Mouse (Mus musculus) CH12F3 (cell line): ENCODE measurements around the gene Ssr2.

ENCODE experiments used
- in situ Hi-C: fragments of 300-500 bp; cut with MboI; formaldehyde crosslinking; loops from 2 replicates; pipeline ENCODE4 v1.14.3; 2020; ENCODE audit warnings: low sequenced_read_pairs

Gene Ssr2

DNA sequence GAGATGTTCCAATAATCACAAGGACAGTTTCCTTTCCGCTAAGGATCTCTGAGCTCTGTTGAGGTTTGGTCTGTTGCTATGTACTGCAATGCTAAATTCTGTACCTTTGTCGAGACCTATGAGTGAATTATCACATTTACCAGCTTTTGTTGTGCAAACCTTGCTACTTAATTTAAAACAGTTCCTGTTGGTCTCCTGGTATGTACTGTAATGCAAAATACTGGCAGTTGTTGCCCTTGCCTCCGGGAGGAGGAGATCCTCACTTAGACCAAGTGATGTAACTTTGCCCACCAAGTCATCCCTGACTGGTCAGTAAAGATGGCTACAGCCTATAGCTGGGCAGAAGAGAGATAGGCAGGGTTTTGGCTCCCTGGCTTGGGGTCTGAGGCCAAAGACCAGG is at the start of gene Ssr2:
TSS of gene Ssr2 (plus strand) at position 337 of the 400 bp plus-strand sequence.
- in situ Hi-C loops, result no loop called here

GRCm38 (mm10) chr3:88526157-88527131 is 49.2 kb upstream of the Ssr2 start:
- in situ Hi-C loops, result no loop called here

GRCm38 (mm10) chr3:88527565-88527964 is 48.1 kb upstream of the Ssr2 start:
- in situ Hi-C loops, result no loop called here

DNA sequence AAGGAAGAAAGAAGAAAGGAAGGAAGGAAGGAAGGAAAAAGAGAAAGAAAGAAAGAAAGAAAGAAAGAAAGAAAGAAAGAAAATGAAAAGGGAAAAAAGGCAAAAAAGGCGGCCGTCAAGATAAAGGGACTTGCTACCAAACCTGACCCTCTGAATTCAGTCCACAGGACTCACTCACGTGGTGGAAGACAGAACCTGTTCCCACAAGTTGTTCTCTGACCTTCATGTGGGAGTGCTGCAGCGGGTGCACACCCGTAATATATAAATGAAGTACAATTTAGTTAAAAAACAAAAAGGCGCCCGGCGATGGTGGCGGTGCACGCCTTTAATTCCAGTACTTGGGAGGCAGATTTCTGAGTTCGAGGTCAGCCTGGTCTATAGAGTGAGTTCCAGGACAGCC is 47.0 kb upstream of the Ssr2 start:
- in situ Hi-C loops, result no loop called here

- in situ Hi-C loops, result no loop called here
Measured at GRCm38 (mm10) chr3:88529204-88530000, 46.3 kb upstream of the Ssr2 start.

DNA sequence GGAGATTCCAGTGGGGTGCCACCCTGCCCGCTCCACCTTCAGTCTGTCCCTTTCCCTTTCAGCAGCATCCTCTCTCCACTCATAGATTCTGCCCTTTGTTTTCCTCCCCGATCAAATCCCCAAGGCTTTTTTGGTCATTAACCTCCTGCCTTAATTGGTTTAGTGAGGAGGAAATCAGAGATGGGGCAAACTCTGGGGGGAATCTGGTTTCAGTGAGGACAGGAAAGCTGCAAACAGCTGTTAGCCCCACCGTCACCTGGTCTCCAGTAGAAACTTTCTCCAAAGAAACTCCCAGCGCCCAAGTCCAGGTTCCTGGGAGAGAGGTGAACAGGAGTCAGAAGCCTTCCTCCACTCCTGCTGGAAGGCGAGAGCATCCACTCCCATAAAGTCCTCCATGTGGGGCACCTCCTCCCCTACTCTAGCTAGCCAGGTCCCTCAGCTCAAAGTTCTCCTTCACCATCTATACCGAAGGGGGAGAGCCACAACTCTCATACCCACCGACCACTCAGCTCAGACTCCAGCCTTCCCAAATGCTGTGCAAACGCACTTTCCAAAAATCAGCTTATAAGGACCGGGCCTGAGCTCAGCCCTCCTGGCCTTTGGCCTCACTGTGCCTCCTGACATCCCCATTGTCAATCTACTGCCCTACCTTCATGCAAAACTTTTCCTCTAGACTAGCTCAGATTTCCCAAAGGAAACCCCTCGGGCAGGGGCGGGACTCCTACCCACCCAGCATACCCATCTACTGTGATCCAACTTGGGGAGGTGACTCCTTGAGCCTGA is 45.4 kb upstream of the Ssr2 start:
- in situ Hi-C loops, result no loop called here

- in situ Hi-C loops, result no loop called here
Measured at GRCm38 (mm10) chr3:88531348-88532298, 44.1 kb upstream of the Ssr2 start.

DNA sequence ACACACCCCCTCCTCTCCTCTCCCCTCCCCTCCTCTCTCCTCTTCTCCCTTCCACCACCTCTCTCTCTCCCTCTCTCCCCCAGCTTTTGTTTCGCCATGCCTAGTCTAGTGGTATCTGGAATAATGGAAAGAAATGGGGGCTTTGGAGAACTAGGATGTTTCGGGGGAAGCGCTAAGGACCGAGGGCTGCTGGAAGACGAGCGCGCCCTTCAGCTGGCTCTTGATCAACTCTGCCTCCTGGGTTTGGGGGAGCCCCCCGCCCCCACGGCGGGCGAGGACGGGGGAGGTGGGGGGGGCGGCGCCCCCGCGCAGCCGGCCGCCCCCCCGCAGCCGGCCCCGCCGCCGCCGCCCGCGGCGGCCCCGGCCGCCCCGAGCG is 43.4 kb upstream of the Ssr2 start, which contains the start of gene Mex3a:
TSS of gene Mex3a (plus strand) at position 97 of the 376 bp plus-strand sequence.
- in situ Hi-C loops, result no loop called here

- in situ Hi-C loops, result no loop called here
Measured at GRCm38 (mm10) chr3:88532689-88533511, 42.8 kb upstream of the Ssr2 start.

DNA sequence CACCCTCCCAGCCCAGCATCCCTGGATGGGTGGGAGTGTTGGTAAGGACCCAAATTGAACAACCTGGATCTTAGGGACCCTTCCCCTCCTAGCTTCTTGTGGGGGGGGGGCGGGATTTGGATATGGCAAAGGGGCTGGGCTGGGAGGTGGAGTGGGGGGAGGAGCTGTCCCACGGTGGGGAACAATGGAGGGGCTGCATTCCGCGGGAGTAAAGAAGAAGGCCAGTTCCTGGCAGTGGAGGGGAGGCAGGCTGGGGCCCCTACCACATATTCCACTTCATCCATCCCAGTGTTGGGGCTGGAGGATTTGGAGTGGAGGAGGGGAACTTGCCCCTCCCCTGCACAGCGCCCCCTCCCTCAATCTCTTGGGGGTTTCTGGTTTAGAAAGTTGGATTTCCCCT is 42.0 kb upstream of the Ssr2 start:
- in situ Hi-C loops, result no loop called here

DNA sequence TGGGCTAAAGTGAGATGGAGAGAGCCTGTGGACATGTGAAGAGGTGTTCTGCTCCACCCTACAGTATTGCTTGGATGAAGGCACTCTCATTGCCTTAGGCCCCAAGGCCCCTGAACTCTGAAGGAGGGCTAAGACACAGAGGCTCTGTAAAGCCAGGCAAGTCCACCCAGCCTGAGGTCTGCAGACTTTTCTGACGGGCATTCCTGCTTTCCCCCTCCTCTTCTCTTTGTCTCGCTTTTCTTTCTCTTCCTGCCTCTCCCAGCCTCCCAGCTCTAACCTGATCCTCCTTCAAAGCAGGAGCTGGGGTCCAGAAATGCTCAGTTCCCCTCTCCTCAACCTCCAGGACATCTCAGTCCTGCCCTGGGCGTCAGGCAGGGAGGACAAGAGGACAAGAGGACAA is 40.7 kb upstream of the Ssr2 start:
- in situ Hi-C loops, result no loop called here

- in situ Hi-C loops, result no loop called here
Measured at GRCm38 (mm10) chr3:88535527-88535926, 40.1 kb upstream of the Ssr2 start.

DNA sequence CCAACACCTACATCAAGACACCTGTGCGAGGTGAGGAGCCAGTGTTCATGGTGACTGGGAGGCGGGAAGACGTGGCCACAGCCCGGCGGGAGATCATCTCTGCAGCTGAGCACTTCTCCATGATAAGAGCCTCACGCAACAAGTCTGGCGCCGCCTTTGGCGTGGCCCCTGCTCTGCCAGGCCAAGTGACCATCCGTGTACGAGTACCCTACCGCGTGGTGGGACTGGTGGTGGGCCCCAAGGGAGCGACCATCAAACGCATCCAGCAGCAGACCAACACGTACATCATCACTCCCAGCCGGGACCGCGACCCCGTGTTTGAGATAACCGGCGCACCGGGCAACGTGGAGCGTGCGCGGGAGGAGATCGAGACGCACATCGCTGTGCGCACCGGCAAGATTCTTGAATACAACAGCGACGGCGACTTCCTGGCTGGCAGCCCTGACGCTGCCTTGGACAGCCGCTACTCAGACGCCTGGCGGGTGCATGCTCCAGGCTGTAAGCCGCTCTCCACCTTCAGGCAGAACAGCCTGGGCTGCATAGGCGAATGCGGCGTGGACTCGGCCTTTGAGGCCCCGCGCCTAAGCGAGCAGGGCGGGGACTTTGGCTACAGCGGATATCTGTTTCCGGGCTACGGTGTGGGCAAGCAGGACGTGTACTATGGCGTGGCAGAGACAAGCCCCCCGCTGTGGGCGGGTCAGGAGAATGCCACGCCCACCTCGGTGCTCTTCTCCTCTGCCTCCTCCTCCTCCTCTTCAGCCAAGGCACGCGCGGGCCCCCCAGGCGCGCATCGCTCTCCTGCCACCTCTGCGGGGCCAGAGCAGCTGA is 39.4 kb upstream of the Ssr2 start:
- in situ Hi-C loops, result no loop called here

DNA sequence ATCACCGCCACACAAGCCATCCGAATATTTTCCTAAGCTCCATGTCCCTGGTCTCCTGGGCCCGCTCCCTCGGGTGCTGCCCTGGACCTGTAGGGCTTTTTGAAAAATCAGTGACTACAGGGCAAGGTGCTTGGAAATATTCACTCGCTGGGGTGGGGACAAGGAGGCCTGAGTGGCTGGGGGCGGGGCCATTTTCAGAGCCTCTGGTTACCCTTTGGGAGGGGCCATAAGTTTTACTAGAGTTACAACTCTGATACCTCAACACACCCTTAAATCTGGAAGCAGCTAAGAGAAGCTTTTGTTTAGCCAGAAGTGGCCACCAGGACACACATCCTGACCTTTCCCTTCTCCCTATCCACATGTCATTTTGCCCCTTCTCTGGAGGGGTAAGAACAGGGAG is 38.5 kb upstream of the Ssr2 start:
- in situ Hi-C loops, result no loop called here

DNA sequence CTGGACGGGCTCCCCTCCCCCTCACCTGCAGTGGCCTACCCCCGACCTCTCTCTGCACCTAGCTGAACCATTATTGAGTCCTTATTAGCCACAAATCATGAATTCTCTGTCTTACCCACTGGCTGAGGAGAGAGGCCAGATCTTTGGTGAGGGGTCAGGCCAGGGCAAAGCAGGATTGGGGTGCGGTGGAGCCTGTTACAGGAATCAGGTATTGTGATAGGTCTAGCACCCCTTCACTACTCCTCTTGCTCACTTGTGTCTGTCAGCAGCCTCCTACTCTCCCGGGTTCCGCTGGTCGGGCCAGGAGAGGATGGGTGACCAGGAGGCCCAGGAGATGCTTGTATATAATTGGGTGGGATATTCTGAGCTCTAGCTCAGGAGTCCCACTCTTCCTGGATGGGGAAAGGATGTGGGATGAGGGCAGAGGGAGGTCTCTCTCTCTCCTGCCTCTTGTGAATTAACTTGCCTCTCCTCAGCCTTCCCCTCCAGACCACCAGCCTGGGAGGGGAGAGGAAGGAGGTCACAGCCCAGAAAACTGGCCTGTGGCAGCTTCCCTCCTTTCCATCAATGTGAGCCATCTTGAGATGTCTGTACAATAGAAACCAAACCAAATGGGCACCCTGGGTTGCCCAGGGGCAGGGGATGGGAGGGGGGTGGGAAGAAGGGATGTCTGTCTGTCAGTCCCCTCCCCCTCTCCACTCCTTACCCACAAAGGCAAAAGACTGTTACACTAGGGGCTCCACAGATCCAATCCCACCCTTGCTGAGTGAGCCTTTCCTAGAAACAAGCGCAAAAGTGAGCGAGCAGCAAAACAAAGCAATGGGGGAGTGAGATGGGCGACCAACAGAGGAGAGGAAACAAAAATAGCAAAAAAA is 37.2 kb upstream of the Ssr2 start:
- in situ Hi-C loops, result no loop called here

DNA sequence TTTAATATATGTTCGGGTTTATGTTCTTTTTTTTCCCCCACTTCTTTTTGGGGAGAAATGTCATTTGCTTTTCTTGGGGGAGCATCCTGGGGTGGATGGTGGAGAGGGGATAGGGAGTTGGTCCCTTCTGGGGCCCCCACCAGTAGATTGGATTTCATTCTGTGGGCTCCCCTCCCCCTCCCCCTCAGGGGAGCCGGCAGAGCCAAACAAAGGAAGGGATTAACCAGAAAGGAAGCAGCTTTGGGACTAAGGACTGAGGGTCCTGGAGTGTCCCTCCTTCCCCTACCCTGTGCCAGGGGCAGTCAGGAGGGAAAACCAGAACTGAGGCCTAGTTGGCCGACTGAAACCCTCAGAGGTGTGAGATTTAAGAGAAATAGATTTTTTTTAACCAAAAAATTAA is 36.3 kb upstream of the Ssr2 start:
- in situ Hi-C loops, result no loop called here

DNA sequence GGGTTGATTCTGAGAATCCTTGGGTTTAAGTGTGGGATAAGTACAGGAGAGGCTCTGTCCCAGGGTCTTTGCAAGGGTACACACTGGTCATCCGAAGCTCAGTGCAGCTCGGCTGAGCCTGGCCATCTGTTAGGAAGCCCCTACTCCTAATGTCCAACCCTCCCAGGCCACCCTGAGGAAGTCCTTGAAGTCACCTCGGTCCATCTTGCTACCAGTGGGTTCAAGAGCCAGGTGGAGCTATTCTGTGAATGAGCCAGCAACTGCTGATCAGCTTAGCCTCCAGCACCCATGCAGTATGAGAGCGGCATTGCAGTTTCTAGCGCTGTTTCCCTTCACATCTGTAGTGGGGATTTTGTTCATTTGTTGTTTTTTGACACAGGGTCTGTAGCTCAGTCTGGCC is 35.6 kb upstream of the Ssr2 start:
- in situ Hi-C loops, result no loop called here
